Mouse (Mus musculus) megakaryocyte, adult 5-6 weeks (primary cell): ENCODE measurements at regions not wholly inside any gene's neighbourhood (a gene's known extent, or its start where the extent isn't known, plus 50 kb on each side); places are given as distances from the start of the nearest gene placed in this dataset.
"Not testable (repeated sequence)": the region's sequence is repeated elsewhere in the genome, so short reads cannot be mapped to it uniquely, and the experiment has no call there.

Source experiments
- ATAC-seq: 2 replicates; pipeline ENCODE4 v1.8.0; 2016; ENCODE audit warnings: mild to moderate bottlenecking, inconsistent platforms; ENCODE audit not compliant: poor library complexity, severe bottlenecking

DNA sequence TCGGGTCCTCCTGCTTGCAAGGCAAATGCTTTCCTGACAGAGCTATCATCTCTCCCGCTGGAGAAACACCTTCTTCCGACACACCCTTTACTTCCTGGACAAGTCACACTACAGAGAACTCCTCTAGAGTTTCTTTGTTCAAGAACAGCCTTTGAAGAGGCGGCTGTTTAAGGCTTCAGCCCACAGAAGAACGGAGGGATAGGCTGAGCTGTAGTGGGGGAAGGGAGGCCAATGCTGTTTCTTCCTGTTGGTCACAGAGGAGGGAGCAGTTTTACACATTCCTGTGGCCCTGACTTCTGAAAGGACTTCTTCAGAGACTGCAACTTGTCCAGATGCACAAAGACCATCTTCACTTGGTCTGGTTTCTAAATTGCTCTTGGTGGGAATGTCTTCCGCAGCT lies 252.1 kb upstream of the Tgfbr2 start:
- ATAC-seq: no peak

DNA sequence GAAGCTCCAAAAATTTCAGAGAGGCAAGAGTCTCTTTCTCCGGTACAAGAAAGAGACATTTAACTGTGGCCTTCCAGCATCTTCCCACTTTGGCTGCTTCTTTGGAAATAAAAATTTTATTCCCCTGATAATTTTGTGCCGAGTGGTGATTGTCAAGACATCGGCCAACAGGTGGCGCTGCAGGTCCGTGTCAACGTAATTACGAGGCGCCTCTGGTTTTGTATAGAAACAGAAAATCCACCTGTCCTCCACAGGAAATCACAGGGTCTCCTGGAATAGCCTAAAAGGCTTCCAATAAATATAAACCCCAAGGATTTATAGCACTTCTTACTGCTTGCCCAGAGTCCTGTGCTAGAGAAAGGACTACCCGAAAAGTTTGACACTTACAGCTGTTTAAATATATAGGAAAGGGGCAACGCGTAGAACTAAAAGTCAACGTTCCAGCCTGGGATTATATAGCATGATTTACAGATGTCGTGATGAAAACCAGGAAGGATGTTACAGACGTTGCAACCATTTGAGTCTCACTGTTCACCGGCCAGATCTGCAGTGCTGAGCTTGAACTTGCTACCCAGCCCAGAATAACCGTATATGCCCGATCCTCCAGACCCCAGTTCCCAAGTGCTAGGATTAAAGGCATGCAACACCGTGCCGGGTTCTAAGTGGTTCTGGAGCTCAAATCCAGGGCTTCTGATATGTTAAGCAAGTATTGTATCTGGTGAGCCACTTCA lies 251.3 kb upstream of the Tgfbr2 start:
- peak; percentile 74 for ATAC-seq

DNA sequence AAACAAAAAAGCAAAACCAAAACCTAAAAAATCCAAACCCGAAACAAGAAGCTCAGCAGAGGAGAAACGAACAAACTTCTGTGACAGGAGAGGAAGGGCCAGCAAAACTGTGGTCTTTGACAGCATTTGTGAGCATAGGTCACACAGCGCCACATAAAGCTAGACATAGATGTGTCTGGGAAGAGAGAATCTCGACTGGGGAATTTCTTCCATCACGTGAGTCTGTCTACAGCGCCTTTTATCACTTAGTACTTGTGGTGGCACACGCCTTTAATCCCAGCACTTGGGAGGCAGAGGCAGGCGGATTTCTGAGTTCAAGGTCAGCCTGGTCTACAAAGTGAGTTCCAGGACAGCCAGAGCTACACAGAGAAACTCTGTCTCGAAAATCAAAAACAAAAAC lies 250.2 kb upstream of the Tgfbr2 start:
- not testable (repeated sequence) for ATAC-seq

DNA sequence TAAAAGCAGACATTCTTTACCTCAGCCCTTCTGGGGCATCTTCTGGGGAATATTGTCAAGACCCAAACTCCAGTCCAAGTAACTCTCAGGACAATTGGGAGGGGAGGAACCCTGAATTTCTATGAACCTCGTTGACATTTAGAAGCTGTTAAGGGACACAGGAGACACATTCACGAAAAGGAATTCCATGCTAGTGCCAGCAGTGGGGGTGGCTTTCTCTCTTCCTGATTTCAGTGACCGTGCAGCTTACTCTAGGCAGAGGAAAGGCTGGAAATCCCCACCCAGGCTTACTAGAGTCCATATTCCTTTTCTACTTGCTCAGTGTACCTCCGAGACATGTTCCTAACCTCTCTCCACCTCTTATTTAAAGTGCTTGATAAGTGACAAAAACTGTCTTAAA lies 239.9 kb upstream of the Tgfbr2 start:
- ATAC-seq: no peak

DNA sequence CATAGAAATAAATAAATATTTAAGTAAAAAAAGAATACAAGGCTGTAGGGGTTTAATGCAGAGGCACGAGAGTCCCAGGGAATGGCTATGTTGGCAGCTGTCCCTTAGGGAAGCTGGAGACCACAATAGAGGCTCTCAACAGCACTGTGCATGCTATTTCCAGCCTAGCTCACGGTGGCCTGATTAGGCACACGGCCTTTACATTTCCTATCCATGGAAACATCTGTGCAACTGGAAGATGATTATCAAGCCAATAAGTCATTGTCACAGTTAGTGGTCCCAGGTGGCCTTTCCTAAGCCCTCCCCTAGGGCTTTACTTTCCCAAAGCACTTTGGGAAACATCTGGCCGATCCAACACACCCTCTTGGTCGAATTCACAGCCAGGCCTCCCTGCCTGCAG lies 235.9 kb upstream of the Tgfbr2 start:
- ATAC-seq: no peak

DNA sequence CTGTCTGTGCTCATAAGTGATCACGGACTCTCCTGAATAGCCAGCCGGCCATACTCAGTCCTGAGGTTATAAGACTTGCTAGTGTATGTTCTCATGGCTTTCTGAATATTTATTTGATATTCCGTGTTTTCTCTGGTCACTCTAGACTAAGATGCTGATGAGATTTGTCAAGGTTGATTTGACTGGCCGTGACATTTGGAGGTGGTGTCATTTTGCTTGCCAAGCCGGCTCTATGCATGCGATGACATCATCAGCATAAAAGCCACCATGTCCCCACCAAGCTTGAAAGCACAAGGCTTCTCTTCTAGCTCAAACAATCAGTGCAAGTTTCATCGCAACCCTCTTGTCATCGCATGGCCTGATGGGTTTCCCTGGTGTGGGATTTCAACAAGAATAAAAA lies 235.3 kb upstream of the Tgfbr2 start:
- ATAC-seq: no peak

DNA sequence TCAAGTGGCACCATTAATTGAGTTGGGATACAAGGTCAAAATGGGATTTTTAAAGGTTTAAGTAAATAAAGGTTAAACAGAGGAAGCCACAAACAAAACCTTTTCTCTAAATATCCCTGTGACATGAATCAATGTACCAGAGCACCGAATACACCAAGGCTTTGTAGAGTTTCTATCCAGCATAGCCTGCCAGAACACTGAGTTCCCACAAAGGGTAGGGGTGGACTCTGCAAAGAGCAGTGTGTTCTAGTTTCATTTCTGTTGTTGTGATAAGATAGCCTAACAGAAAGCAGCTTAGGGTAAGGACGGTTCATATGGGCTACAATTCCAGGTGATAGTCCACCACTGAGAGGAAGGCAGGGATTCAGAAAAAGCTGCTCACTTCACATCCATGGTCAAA lies 233.0 kb upstream of the Tgfbr2 start:
- ATAC-seq: no peak

DNA sequence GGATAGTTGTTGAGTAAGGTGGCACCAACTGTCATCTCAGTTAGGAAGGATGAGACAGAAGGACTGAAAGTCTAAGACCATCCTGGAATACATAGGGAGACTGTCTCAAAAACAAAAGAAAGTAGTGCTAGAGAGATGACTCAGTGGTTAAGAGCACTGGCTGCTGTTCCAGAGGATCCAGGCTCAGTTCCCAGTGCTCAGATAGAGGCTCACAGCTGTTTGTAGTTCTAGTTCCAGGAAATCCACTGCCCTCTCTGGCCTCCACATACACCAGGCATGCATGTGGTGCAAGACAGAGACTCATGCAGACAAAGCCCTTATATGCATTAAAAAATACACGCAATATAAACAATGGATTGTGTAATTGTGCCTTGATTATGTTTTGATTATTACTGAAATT lies 229.9 kb upstream of the Tgfbr2 start:
- ATAC-seq: no peak

DNA sequence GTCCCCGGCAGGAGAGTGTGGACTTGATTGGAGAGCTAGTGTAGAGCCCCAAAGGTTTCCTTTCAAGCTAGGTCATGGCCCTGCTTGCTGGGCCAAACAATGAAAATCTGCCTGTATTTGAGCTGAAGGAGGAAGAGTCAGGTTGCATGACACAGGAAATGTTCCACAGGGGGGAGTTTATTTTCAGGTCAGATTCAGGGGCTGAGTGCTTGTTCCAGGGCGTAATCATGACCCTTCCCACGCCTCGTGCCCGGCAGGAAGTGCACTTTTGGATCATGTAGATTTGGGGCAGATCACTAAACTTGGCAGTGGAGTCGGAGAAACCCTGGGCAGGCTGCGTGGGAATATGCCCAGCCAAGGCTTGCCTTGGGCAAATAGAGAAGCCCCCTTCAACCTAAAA lies 226.7 kb upstream of the Tgfbr2 start:
- ATAC-seq: no peak

DNA sequence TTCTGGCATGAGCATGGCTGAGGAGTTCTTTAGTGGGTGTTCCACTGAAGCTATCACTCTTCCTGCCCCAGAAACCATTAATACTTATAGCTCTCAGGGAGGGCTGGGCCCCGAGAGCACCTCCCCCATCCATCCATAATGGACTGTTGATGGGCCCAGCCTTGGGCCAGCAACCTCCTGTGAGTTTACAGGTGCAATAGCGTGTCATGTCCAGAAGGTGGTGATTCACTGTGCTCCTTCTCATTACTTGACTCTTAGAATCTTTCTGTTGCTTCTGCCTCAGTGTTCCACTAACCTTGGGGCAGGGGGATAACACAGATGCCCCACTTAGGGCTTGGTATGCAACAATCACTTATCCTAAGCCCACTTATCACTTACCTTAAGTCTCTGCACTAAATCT lies 225.1 kb upstream of the Tgfbr2 start:
- peak; percentile 21; the same call in 1 of the 2 replicates for ATAC-seq

DNA sequence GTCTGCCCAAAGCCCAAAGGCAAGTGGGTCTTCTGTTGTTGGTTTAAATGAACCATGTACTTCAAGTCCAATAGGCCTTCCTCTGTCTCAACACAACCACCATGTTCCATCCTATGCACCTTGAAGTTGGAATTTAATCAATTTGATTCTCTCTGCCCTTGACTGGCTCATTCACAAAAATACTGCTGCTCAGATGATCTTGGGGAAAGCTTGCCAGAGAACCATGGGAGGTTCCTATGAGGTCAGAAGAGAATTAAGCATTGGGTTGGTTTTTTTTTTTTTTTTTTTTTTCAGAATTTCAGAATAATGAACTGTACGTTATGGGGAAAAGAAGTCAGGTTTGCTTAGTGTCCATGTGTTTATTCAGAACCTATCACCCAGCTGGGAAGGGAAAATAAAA lies 224.1 kb upstream of the Tgfbr2 start:
- no peak for ATAC-seq

DNA sequence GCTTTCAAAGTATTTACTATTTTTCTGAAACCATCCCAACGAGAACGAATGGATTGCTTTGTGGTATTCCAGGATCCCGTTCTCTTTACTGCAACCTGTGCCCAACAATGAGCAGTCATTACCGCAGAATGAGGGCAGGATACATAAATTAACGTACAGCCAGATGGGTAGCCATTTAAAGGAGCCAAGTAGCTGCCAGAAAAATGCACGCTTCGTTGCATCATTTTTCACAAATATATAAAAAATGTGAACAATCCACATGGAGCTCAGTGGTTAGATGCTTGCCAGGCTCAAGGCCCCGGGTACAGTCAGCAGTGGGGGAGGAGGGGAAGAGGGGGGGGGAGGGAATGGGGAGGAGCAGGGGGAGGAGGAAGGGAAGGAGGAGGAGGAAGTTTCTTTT lies 217.1 kb upstream of the Tgfbr2 start:
- ATAC-seq: no peak

DNA sequence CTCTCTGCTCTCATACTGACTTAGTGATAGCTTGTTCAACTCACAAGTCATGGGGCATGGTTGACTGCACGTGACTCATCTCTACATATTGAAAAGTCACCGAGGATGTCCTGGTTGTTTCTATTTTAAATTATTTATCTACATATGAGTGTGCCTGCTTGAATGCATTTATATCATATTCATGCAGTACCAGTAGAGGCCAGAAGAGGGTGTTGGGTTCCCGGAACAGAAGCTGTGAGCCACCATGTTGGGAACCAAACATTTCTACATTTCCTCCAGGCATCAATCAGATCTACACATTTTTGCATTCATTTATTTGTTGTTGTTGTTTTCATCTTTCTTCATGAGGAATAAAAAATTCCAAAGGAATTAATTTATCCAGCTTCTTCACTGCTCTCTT lies 214.6 kb upstream of the Tgfbr2 start:
- ATAC-seq: 0 out of 2 replicates have a peak, but pooled peaks have one; percentile 44

DNA sequence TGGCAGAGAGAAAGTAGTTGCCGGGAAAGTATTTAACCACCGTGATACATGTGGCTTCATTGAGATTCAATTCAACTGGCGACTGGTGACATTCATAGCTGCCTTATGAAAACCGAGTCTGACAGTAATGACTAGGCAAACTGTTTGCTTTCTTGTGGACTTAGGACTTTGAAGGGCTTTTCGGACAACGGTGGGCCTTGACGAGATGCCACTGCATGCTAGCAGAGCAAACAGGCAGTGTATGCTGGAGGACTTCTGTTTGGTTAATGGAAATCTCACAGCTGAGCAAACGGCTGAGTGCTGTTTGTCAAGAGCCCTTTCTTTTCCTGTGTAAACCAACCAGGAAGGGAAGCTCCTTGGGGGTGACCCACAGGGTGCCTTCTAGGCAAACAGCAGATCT lies 213.7 kb upstream of the Tgfbr2 start:
- no peak for ATAC-seq

DNA sequence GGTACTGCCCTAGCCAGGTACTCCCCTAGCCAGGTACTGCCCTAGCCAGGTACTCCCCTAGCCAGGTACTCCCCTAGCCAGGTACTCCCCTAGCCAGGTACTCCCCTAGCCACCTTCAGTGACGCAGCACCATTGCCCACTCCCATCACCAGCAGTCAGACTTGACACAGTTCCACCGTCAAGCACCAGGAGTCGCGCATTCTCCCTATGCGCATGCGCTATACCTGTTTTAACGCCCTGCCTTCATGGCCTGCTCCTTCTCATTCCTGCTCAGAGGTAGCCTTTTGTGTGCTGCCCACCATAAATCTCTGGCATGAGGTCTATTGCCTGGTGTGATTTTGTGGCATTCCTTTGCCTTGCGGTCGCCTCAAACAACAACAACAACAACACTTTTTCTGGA lies 212.9 kb upstream of the Tgfbr2 start:
- no peak for ATAC-seq

DNA sequence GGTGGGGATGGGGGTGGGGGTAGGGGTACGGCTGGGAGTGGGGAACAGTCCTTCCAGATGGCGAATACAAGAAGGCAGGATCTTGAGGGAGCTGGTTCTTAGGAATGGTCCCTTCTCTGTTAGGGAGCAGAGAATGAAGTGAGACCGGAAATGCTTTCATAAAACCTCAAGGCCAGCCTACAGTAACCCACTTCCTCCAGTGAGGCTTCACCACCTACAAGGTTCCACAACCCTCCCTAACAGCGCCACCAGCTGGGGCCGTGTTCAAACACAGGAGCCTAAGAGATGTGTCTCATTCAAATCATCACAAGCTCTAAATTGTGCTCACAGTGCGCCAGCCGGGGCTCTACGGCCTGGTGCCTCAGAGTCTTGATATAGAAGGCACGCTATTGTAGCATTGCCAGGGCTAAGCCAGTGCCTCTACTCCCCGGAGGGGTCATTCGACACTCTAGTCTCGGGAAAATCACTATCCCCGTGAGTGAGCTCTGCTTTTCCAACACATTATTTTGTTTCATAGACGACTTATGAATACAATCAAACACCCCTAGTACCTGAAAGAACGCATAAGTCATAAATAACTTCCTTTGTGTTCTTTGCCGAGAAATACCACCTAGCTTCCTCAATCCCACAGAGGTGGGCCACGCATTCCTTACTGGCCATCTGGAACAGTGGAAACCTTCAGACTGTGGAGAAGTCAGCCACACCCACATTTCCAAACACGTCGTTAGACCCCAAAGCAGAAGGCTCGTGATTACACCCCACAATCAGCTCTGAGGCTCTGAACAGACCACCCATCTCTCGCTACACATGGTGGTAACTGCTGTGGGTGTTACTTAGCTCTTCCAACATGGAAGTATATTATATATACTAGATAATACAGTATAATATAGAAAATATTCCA lies 209.3 kb upstream of the Tgfbr2 start:
- ATAC-seq: peak; percentile 96

DNA sequence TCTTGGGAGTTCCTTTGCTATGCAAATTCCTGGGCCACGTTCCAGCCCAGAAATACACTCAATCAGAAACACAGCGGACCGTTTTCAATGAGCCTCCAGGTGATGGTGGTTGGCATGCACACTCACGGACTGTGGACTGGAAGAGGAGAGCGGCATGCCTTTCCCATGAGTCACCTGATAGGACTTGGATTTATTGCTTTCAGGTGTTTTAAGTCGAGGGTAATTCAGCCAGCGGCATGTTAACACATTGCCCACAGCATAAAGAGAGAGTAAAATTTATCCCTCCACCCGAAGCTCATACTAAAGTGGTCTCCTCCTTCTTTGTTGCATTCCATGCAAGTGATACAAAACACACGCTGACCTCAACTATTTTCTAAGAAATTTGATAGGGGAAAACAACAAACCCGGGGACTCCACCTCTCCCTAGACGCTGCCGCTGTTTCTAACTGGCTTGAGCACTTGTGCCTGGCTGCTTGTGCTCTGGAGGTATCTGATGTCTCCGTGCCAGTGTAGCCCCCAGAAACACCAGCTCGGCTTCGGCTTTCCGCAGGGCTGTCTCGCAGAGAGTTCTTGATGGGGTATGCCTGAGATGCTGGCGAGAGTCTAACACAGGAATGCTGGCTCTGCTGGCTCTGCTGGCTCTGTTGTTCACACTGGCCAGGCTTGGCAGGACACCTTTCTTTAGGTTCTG lies 208.4 kb upstream of the Tgfbr2 start:
- ATAC-seq: no peak

DNA sequence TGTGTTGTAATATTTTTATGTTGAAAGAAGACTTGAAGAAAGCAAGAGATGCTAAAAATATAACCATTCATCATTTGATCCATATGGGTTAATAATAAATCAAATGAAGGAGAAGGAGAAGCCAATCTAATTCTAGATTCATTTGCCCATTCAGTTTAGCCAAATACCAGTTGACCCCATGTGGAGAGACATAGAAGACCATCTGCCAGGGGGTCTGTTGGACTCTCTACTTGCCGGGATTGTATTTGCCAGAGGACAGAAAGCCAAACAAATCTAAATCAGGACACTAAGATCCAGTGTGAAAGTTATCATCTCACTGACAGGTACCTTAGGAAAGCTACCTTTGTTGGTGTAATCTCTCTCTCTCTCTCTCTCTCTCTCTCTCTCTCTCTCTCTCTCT lies 202.5 kb upstream of the Tgfbr2 start:
- no peak for ATAC-seq

DNA sequence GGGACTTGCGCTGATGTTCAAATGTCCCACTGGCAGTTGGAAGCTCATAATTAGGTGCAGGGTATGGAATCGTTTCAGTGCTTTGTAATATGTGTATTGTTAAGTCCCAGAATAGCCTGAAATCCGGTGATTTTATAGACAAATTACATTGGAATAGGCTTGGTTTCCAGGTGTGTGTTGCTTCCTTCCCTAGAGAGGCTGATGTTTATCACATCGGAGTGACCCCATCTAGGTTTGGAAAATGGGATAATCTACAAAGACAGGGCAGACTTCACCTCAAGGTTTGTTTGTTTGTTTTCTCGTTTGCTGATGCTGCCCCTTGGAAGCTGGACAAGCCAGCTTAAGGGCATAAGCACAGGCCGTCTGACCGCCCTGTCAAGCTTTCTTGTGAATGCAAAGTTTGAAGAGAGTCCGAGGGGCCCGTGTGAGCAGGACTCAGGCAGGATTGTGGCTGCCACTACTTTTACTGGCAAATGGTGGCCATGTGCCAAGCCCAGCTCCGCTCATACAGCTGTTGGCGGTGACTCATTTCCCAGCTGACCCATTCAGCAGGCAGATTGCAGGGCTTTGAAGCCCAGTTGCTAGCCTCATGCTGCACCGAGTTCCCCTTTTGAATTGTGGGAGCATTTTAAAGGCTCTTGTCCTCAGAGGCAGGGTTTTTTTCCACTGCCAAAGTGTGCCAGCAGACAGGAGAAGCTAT lies 200.6 kb upstream of the Tgfbr2 start:
- ATAC-seq: peak; percentile 99

DNA sequence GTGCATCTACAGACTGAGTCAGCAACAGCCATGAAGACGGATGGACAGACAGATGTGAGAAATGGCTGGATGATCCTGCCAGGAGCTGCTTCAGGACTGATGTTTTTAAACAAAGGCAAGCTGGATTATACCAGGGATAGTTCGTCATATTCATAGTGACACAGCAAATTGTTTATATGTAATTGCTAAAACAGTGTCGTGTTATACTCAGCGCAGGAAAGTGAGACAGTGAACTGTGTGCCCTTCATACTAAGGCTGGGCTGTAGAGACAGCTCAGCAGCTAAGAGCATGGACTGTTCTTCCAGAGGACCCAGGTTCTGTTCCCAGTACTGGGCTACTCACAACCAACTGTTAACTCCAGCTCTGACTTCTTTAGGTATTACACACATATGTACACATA lies 199.2 kb upstream of the Tgfbr2 start:
- no peak for ATAC-seq

DNA sequence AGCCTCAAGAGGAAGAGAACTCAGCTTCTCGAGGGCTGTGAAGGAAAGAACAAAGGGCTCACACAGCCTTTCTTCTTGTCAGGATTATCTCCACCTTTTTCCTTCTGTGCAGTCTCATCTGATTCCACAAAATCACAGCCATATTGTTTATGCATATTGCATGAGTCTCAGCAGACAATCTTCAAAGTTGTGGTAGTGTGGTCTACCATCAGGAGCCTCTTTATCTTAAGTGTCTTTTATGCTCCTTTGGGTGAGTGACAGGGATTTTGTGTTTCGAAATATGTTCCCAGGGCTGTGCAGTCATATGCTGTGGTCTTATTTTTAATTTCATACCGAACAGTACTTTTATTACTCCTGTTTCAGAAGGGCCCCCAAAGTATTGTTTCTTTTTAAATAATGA lies 198.2 kb upstream of the Tgfbr2 start:
- no peak for ATAC-seq
